Mouse (Mus musculus): ENCODE data around the gene Oas3.

- TF ChIP-seq CTCF (IDR thresholded peaks at IDR 0.05; ENCODE audit: extremely low read depth, insufficient read depth, low read length) (no peak), POLR2A (IDR thresholded peaks at IDR 0.05; ENCODE audit: extremely low read depth, insufficient read depth, low read length) (no peak)
Measured at GRCm38 (mm10) chr5:120729319-120729718, 48.1 kb downstream of the Oas3 start.
